Mouse (Mus musculus) yolk sac, embryonic 10.5 days (tissue): ENCODE results near the gene Armc9.

Source experiments
- DNase-seq: peaks from one replicate; pipeline ENCODE4 v3.0.0-alpha.2; 2017; ENCODE audit warnings: low spot score

Gene Armc9

GRCm38 (mm10) chr1:86154133-86154823 lies at the start of gene Armc9:
Gene Armc9, plus strand, starts transcription at chr1:86154780.
- peak; percentile 96 for DNase-seq

- DNase-seq, result no peak
Measured at GRCm38 (mm10) chr1:86105054-86105453, 49.5 kb upstream of the Armc9 start.

DNA sequence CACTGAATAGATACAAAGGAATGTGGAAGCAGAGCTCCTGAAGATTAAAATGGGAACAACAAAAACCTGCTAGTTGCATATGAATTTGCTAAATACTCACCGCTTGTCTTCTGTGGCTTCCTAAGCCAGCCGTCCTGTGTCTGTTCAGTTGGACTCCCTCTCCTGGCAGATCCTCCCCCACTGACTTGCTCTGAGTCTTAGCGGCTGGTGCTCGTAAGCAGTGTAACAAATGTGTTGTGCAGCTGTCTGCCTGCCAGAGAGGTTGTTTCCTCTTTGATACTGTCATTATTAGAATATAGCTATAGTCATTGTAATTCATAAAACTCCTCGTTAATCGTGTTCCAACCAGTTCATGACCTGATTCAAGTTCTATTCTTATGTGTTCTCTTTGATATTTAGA lies 42.8 kb upstream of the Armc9 start, which contains the start of gene Htr2b:
Htr2b (minus strand) TSS at position 192 of the 400 bp plus-strand sequence.
- no peak for DNase-seq

GRCm38 (mm10) chr1:86114141-86114540 lies 40.4 kb upstream of the Armc9 start:
- DNase-seq, result no peak

GRCm38 (mm10) chr1:86119549-86119948 lies 35.0 kb upstream of the Armc9 start:
- DNase-seq, result no peak

- DNase-seq, result no peak
Measured at GRCm38 (mm10) chr1:86126036-86126435, 28.5 kb upstream of the Armc9 start.

DNA sequence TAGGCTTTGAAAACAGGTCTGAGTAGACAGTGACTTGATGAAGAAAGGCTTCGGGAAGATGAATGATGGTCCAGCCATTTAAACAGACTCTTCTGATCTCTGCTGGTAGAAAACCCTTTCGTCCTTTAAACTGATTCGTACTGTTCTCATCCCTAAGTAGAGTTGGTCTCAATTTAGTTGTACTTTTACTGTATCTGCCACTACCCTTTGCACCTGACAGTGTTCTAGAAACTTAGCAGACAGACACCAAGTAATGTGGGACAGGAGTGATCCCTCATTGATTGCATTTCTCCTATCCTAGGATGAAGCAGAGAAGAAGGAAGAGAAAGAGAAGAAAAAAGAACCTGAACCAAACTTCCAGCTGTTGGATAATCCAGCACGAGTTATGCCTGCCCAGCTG lies 21.2 kb upstream of the Armc9 start, which contains the start of gene Gm21972:
Gm21972 (plus strand) TSS at position 301 of the 400 bp plus-strand sequence.
- DNase-seq, result no peak

- no peak for DNase-seq
Measured at GRCm38 (mm10) chr1:86135315-86135714, 19.3 kb upstream of the Armc9 start.

GRCm38 (mm10) chr1:86141081-86141480 lies 13.5 kb upstream of the Armc9 start:
- DNase-seq, result no peak

GRCm38 (mm10) chr1:86143165-86143564 lies 11.4 kb upstream of the Armc9 start:
- DNase-seq, result no peak

DNA sequence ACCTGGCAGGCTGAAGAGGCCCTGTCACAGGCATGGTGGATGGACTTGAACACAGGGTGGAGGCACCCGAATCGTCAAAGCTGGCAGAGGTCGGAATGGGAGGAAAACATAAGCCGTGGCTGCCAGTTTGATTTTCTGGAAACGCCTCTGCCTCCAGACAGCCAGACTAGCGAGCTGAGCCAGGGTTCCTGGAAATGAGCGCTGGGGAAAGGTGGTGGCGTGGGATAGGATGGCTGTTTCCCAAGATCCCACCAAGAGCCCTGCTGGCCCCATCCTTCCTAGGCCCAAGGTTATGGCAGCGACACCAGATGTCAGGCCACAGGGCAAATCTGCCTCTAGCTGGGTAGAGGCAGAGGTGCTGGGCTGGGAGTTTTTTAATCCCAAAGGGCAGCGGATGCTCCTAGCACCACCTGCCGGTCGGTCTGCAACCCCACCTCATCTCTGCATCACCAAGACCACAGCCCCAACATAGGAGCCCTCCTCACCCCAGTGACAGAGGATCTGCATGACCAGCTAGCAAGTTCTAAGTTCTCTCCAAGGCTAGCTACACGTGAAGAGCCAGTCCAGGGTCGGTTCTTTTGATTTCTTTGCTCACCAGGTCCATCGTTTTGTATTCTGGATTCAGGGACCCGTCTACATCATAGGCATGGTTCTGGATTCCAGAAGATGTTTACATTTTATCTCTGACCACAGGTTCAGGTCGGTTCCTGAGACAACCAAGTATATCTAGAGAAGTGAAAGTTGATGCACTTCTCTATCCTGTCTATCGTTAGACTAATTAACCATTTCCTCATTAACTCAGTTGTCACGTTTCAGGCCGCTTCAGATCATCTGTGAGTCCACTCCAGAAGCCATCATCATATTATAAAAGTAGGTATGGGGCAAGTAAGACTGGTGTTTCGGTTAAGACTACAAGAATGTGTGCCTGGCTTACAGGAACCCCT lies 10.3 kb upstream of the Armc9 start:
- no peak for DNase-seq

DNA sequence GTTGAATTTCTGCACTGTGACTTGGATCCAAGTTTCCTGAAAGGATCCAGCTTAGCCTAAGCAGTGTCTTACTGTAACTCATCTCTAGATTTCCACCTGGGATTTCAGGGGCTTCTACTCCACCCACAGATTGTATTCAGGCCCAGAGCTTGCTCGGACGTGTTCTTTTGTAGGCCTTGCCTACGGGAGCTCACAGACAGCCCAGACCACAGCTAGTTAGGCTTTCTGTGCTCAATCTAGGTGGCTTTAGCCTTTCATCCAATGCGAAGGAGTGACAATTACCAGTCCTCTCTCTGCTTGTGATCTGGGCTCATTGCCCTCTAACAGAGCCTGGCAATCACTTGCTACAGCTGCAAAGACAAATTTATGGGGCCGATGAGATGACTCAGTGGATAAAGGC lies 8.3 kb upstream of the Armc9 start:
- DNase-seq, result no peak

GRCm38 (mm10) chr1:86147557-86147956 lies 7.0 kb upstream of the Armc9 start:
- DNase-seq, result no peak

- no peak for DNase-seq
Measured at GRCm38 (mm10) chr1:86148161-86148560, 6.4 kb upstream of the Armc9 start.

DNA sequence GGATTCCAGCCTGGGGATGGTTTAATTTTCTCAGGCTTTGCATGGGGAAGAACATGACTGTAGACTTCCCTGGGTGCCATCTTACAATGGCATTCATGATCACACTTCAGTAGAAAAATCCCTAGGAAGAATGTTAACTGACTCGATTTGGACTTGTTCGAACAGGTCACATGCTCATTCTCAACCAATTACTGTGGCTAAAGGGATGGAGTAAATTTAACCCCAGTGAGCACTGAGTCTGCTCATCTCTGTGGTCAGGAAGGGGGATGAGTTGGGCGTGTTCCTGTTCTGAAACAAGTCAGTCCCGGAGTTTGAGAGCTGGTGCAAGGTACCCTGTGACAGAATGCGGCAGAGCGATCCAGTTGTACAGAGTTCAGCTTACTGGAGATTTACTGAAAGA lies 3.7 kb upstream of the Armc9 start:
- no peak for DNase-seq

- DNase-seq, result no peak
Measured at GRCm38 (mm10) chr1:86151376-86151775, 3.2 kb upstream of the Armc9 start.

DNA sequence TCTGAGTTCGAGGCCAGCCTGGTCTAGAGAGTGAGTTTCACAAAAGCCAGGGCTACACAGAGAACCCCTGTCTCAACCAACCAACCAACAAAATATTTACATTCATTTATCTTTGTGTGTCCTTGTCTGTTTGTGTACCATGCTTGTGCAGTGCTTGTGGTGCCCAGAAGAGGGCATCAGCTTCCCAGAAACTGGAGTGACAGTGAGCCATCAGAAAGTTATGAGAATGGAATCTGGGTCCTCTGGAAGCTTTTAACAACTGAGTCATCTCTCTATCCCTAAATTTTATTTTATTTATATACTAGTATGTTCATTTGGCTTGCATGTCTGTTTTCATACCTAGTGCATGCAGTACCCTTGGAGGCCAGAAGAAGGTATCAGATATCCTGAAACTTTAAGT lies 2.0 kb upstream of the Armc9 start:
- DNase-seq, result no peak

- no peak for DNase-seq
Measured at GRCm38 (mm10) chr1:86154824-86155164, 214 bp downstream of the Armc9 start.

GRCm38 (mm10) chr1:86156075-86156474 lies 1.5 kb downstream of the Armc9 start:
- no peak for DNase-seq

GRCm38 (mm10) chr1:86156595-86156994 lies 2.0 kb downstream of the Armc9 start:
- no peak for DNase-seq

DNA sequence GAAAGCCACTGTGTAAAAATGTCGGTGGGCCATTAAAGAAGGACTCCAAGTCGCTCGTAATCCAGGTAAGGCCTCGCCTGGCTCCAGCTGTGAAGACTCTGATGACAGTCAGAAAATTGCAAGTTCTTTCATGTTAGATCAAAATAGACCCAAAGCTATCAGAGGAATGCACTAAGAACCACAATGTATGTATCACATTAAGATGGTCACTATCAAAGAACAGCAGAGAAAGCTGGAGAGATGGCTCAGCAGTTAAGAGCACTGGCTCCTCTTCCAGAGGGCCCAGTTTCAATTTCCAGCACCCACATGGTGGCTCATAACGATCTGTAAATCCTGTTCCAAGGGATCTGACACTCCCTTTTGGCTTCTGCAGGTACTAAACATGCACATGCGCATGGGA lies 5.5 kb downstream of the Armc9 start:
- no peak for DNase-seq

DNA sequence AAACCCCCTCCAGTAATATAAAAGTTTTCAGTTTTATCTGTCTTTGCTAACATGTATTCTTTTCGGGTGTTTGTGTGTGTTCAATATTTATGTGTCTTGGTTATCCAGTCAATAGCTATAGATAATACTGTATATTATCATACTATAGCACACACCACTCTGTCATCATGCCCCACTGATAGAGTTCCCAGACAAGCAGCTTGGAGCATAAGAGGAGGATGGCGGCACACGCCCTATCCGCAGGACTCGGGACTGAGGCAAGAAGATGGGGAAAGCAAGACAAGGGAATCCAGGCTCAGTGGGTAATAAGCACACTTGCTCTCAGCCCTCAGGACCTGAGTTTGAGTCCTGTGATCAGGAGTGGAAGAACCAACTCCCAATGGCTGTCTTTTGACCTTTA lies 5.9 kb downstream of the Armc9 start:
- DNase-seq, result no peak

GRCm38 (mm10) chr1:86161061-86161460 lies 6.5 kb downstream of the Armc9 start:
- no peak for DNase-seq
